Mouse (Mus musculus): ENCODE data around the gene Smarcd3. TPM values are rescaled to one million over a fixed set of nuclear protein-coding genes. Genes with fewer than 3 reads are reported as not detected.
"Not testable (repeated sequence)": the region's sequence is repeated elsewhere in the genome, so short reads cannot be mapped to it uniquely, and the experiment has no call there.

The Smarcd3 gene
- polyA plus RNA-seq, 1 experiment: 9.0 TPM

DNA sequence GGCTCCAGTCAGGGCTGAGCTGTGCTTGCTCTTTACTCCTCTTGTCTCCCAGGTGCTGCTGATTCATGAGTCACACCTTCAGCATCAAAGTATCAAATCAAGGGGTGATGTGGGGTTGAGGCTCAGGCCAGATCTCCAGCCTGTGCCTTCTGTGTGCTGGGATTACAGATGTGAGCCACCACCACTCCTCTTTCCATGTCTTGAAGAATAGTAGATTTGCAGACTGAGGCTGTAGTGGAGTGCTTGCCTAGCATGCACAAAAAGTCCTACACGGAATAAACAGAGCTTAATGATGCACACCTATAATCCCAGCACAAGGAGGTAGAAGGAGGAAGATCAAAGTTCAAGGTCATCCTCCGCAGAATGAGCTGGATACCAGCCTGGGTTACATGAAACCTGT is 67.5 kb downstream of the Smarcd3 start, which contains the start of gene 4931409K22Rik:
Gene 4931409K22Rik, minus strand, starts transcription at position 101 of the 400 bp plus-strand sequence.
- TF ChIP-seq POLR2A (IDR thresholded peaks at IDR 0.05; ENCODE audit: low read depth, low read length): no peak
- no peak for TF ChIP-seq CTCF (IDR thresholded peaks at IDR 0.05; ENCODE audit: extremely low read depth, insufficient read length, insufficient replicate concordance, low read depth, low read length)
- 38% methylated on average over 2 of the region's 2 CpGs for WGBS
- no peak within 1 kb of the TSS for H3K27ac ChIP-seq (ENCODE audit: insufficient read depth, low read depth, low read length)
- no peak within 1 kb of the TSS for H3K4me3 ChIP-seq (ENCODE audit: low read depth, low read length)
- no peaks in the 10 kb centered on the region for H3K4me1 ChIP-seq (ENCODE audit: control insufficient read depth, insufficient read depth, insufficient read length, low read length)
- 0 out of 2 replicates have a peak, but pooled peaks cover 4% of the 10 kb centered on the region for H3K27me3 ChIP-seq (ENCODE audit: control insufficient read depth, insufficient read depth, low read length)
- no peaks in the 10 kb centered on the region for H3K36me3 ChIP-seq (ENCODE audit: control insufficient read depth, insufficient read depth, low read length)

DNA sequence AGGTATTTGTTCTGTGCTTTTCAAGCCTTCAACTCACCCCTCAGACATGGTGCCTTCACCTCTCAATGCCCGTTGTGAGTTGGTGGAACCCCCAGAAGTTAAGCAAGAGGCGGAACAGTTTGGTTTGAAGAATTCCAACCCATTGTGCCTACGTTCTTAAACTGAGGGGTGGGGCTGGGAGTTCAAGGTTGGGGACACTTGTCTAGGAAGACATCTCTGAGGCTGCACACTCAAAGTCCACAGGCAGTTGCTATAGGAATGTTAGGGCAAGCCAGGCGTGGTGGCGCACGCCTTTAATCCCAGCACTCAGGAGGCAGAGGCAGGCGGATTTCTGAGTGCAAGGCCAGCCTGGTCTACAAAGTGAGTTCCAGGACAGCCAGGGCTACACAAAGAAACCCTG is 68.9 kb downstream of the Smarcd3 start:
- 83% methylated on average over 7 of the region's 7 CpGs for WGBS
- H3K4me3 ChIP-seq (ENCODE audit: low read depth, low read length); H3K27me3 ChIP-seq (ENCODE audit: control insufficient read depth, insufficient read depth, low read length); H3K4me1 ChIP-seq (ENCODE audit: control insufficient read depth, insufficient read depth, insufficient read length, low read length); H3K27ac ChIP-seq (ENCODE audit: insufficient read depth, low read depth, low read length); H3K36me3 ChIP-seq (ENCODE audit: control insufficient read depth, insufficient read depth, low read length): not testable (repeated sequence)

DNA sequence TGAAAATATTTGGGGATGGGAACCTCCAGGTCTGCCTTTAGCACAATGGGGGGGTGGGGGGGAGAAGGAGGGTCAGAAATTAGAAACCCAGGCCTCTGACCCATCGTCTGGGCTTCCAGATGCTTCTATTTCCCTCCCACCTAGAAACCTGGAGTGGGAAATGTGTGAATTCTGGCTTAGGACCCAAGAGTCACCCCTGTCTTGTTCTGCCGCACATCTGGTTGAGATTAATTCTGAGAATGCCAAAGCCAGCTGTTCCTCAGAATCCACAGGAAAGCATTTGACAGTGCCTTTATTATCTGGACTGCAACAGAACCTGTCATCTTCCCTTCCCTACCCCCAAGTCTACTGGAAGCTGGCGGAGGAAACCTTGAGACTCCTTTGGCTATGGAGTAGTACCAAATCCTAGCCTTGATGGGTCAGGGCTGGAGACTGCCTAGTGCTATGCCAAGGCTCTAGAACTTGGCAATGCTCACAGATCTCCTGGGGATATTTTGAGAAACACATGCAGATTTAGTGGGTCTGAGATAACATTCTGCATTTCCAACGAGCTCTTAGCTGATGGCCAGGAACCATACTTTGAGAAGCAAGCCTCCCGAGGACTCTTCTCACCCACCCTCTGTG is 70.5 kb downstream of the Smarcd3 start:
- H3K4me3 ChIP-seq (ENCODE audit: low read depth, low read length): no peak overlapping the region
- H3K36me3 ChIP-seq (ENCODE audit: control insufficient read depth, insufficient read depth, low read length): no peaks in the 10 kb centered on the region
- H3K4me1 ChIP-seq (ENCODE audit: control insufficient read depth, insufficient read depth, insufficient read length, low read length): no peaks in the 10 kb centered on the region; the same call in 1 of the 2 replicates
- no peak overlapping the region for H3K27ac ChIP-seq (ENCODE audit: insufficient read depth, low read depth, low read length)
- TF ChIP-seq POLR2A (IDR thresholded peaks at IDR 0.05; ENCODE audit: low read depth, low read length) (no peak), CTCF (IDR thresholded peaks at IDR 0.05; ENCODE audit: extremely low read depth, insufficient read length, insufficient replicate concordance, low read depth, low read length) (no peak)
- peaks cover 4% of the 10 kb centered on the region; the same call in 1 of the 2 replicates for H3K27me3 ChIP-seq (ENCODE audit: control insufficient read depth, insufficient read depth, low read length)
- WGBS: 70% methylated on average over 5 of the region's 5 CpGs

DNA sequence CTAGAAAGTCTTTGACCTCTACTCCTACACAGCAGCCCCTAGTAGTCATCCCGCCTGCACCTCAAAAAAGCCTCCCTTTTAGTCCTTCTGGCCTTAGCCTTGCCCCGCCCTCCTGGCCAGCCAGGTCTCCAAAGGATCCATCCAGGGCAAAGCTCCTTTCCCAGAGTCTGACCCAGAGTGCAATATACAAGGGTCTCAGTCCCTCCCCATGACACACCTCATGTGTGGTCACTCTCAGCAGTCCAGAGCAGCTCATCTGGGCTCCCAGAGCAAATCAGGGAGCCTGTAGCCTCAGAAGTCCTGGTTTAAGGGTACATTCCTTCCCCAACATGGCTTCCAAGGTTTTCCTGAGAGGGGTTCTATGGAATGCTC is 72.9 kb downstream of the Smarcd3 start:
- no peak for TF ChIP-seq POLR2A (IDR thresholded peaks at IDR 0.05; ENCODE audit: low read depth, low read length)
- TF ChIP-seq CTCF (IDR thresholded peaks at IDR 0.05; ENCODE audit: extremely low read depth, insufficient read length, insufficient replicate concordance, low read depth, low read length): no peak
- Histone ChIP-seq H3K27ac (ENCODE audit: insufficient read depth, low read depth, low read length) (no peak overlapping the region), H3K4me1 (ENCODE audit: control insufficient read depth, insufficient read depth, insufficient read length, low read length) (no peaks in the 10 kb centered on the region; the same call in 1 of the 2 replicates), H3K27me3 (ENCODE audit: control insufficient read depth, insufficient read depth, low read length) (peaks cover 4% of the 10 kb centered on the region; the same call in 1 of the 2 replicates), H3K36me3 (ENCODE audit: control insufficient read depth, insufficient read depth, low read length) (no peaks in the 10 kb centered on the region), H3K4me3 (ENCODE audit: low read depth, low read length) (no peak overlapping the region)
- 36% methylated on average over 2 of the region's 2 CpGs for WGBS

DNA sequence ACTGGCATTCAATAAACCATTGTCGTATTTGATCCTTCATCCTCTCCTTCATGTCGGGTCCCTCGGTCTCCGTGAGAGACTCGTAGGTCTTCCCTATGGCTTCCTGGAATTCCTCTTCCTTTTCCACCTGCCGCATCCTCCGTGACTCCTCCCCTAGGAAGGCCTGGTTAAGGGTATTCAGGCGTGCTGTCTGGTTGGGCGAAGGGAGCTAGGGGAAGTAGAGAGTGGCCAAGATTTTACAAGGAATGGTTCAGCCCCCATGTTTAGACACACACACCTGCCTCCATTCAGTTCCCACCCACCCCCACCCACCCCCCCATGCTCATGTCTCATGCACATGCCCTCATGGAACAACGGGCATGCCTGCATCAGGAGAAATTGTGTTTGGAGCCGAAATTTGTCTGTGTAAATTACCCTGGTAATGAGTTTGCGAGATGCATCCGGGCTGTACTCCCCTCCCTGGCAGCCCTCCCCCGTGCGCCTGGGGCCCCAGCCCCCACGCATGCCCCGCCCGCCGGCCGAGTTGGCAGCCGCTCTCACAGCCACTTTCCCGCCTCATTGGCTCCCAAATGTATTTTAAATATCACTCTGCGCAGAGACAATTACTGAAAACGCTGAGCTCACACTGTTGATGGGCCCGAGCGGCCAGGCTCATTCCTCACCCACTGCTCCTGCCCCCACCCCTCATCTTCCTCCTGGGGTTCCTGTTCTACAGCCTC is 73.5 kb downstream of the Smarcd3 start:
- Histone ChIP-seq H3K27me3 (ENCODE audit: control insufficient read depth, insufficient read depth, low read length) (peaks cover 4% of the 10 kb centered on the region; the same call in 1 of the 2 replicates), H3K4me3 (ENCODE audit: low read depth, low read length) (no peak overlapping the region), H3K4me1 (ENCODE audit: control insufficient read depth, insufficient read depth, insufficient read length, low read length) (no peaks in the 10 kb centered on the region; the same call in 1 of the 2 replicates), H3K36me3 (ENCODE audit: control insufficient read depth, insufficient read depth, low read length) (no peaks in the 10 kb centered on the region), H3K27ac (ENCODE audit: insufficient read depth, low read depth, low read length) (no peak overlapping the region)
- WGBS: 20% methylated on average over 26 of the region's 26 CpGs
- TF ChIP-seq POLR2A (IDR thresholded peaks at IDR 0.05; ENCODE audit: low read depth, low read length) (no peak), CTCF (IDR thresholded peaks at IDR 0.05; ENCODE audit: extremely low read depth, insufficient read length, insufficient replicate concordance, low read depth, low read length) (no peak)

DNA sequence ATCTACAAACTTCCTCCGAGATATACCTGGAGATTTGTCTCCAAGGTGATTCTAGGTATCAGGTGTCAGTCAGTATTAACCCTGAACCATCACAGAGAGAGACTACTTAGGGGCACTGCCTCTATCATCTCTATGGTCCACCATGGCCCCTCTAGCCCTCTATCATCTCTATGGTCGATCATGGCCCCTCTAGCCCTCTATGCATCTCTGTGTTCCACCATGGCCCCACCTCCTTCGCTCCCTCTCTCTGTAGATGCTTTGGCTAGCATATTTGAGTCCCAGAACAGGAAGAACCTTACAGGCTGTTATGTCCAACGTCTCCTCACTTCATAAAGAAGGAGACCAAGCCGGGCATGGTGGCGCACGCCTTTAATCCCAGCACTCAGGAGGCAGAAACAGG is 81.6 kb downstream of the Smarcd3 start:
- no peaks in the 10 kb centered on the region for H3K36me3 ChIP-seq (ENCODE audit: control insufficient read depth, insufficient read depth, low read length)
- no peaks in the 10 kb centered on the region; the same call in 1 of the 2 replicates for H3K27me3 ChIP-seq (ENCODE audit: control insufficient read depth, insufficient read depth, low read length)
- H3K4me1 ChIP-seq (ENCODE audit: control insufficient read depth, insufficient read depth, insufficient read length, low read length): peaks cover 5% of the 10 kb centered on the region; the same call in 1 of the 2 replicates
- no peak overlapping the region for H3K4me3 ChIP-seq (ENCODE audit: low read depth, low read length)
- TF ChIP-seq POLR2A (IDR thresholded peaks at IDR 0.05; ENCODE audit: low read depth, low read length): no peak
- no peak for TF ChIP-seq CTCF (IDR thresholded peaks at IDR 0.05; ENCODE audit: extremely low read depth, insufficient read length, insufficient replicate concordance, low read depth, low read length)
- 71% methylated on average over 7 of the region's 7 CpGs for WGBS
- no peak overlapping the region for H3K27ac ChIP-seq (ENCODE audit: insufficient read depth, low read depth, low read length)

DNA sequence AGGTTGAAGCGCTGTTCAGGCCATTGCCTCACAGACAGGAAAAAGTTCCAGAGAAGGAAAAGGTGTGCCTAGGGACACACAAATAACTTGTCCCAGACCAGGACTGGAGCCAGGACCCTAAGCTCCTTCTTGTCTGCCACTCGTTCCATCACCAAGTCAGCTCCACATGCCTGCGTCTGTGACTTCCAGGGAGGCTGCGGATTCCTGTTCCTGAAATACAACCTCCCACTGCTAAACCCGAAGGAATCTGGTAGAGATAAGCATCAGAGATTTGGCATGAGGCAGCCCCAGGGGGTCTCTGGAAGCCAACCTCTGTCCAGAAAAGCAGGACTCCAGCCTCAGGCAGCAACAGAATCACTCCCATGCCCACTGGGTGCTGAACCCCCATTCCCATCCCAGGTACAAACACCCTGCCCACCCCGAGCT is 83.1 kb downstream of the Smarcd3 start:
- peaks cover 5% of the 10 kb centered on the region; the same call in 1 of the 2 replicates for H3K4me1 ChIP-seq (ENCODE audit: control insufficient read depth, insufficient read depth, insufficient read length, low read length)
- TF ChIP-seq CTCF (IDR thresholded peaks at IDR 0.05; ENCODE audit: extremely low read depth, insufficient read length, insufficient replicate concordance, low read depth, low read length) (no peak), POLR2A (IDR thresholded peaks at IDR 0.05; ENCODE audit: low read depth, low read length) (no peak)
- no peaks in the 10 kb centered on the region; the same call in 1 of the 2 replicates for H3K27me3 ChIP-seq (ENCODE audit: control insufficient read depth, insufficient read depth, low read length)
- WGBS: 22% methylated on average over 6 of the region's 6 CpGs
- no peaks in the 10 kb centered on the region for H3K36me3 ChIP-seq (ENCODE audit: control insufficient read depth, insufficient read depth, low read length)
- H3K4me3 ChIP-seq (ENCODE audit: low read depth, low read length): no peak overlapping the region
- no peak overlapping the region for H3K27ac ChIP-seq (ENCODE audit: insufficient read depth, low read depth, low read length)

Other genes starting within 250 kb of the Smarcd3 start
- 0.43 and 1.9 TPM in 2 replicates for gene Atg9b, start 232.3 kb downstream of the Smarcd3 start, polyA plus RNA-seq (2012; rRNA removed)
- gene Abcb8, start 230.7 kb downstream of the Smarcd3 start, polyA plus RNA-seq (2012; rRNA removed): 53.2 and 83.7 TPM in 2 replicates
- gene Asic3, start 211.0 kb downstream of the Smarcd3 start, polyA plus RNA-seq (2012; rRNA removed): 0.58 and 1.9 TPM in 2 replicates
- 34.0 and 64.7 TPM in 2 replicates for gene Cdk5, start 200.9 kb downstream of the Smarcd3 start, polyA plus RNA-seq (2012; rRNA removed)
- 51.4 and 90.6 TPM in 2 replicates for gene Slc4a2, start 200.6 kb downstream of the Smarcd3 start, polyA plus RNA-seq (2012; rRNA removed)
- gene Fastk, start 179.1 kb downstream of the Smarcd3 start, polyA plus RNA-seq (2012; rRNA removed): 159 and 230 TPM in 2 replicates
- gene Tmub1, start 176.6 kb downstream of the Smarcd3 start, polyA plus RNA-seq (2012; rRNA removed): 51.7 and 135 TPM in 2 replicates
- 31.4 and 59.4 TPM in 2 replicates for gene Agap3, start 172.2 kb downstream of the Smarcd3 start, polyA plus RNA-seq (2012; rRNA removed)
- gene Gbx1, start 97.2 kb downstream of the Smarcd3 start, polyA plus RNA-seq (2012; rRNA removed): not detected in 2 replicates
- gene Asb10, start 83.4 kb downstream of the Smarcd3 start, polyA plus RNA-seq (2012; rRNA removed): 0.42 and 0.47 TPM in 2 replicates
- gene 4931409K22Rik, start 67.6 kb downstream of the Smarcd3 start, polyA plus RNA-seq (2012; rRNA removed): not detected in 2 replicates
- 20.4 and 32.3 TPM in 2 replicates for gene Abcf2, start 46.9 kb downstream of the Smarcd3 start, polyA plus RNA-seq (2012; rRNA removed)
- 19.9 and 25.7 TPM in 2 replicates for gene Chpf2, start 37.7 kb downstream of the Smarcd3 start, polyA plus RNA-seq (2012; rRNA removed)
- 15.4 and 44.1 TPM in 2 replicates for gene Nub1, start 61.1 kb upstream of the Smarcd3 start, polyA plus RNA-seq (2012; rRNA removed)
- 1.3 and 2.5 TPM in 2 replicates for gene Wdr86, start 106.3 kb upstream of the Smarcd3 start, polyA plus RNA-seq (2012; rRNA removed)
- 0.37 TPM in 1 of 2 replicates, not detected in the other for gene Crygn, start 133.6 kb upstream of the Smarcd3 start, polyA plus RNA-seq (2012; rRNA removed)
- 10.7 and 17.3 TPM in 2 replicates for gene Rheb, start 218.2 kb upstream of the Smarcd3 start, polyA plus RNA-seq (2012; rRNA removed)